Mouse (Mus musculus) heart, adult 11 months (tissue): ENCODE data around the gene Klhl10.

Experiments used
- DNase-seq: peaks from one replicate; pipeline ENCODE4 v3.0.0; 2022

Klhl10 gene

DNA sequence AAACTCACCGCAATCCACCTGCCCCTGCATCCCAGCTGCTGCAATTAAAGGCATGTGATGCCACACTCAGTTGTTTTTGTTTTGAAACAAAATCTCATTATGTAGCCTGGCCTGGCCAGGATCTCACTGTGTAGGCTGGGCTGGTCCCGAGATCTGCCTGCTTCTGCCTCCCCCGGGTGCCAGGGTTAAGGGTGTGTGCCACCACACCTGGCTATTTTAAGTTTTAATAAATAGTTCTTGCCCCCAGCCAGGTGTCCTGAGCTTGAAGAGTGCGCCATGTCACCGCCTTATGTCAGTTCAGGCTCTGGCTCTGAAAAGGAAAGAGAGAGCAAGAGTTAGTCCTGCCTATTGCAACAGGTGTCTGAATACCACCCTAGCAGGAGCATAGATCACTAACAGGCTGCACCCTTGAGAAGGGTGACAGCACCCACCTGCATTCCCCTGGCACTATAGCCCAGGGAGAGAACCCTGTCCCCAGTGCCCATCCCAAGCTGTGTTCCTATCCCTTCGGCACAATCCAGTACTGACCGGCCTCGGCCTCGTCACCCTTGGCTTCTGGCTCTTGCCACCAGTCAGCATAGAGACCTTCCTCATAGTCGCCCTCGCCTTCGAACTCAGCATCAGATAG, 32.8 kb upstream of the Klhl10 start:
- peak; percentile 88 for DNase-seq

DNA sequence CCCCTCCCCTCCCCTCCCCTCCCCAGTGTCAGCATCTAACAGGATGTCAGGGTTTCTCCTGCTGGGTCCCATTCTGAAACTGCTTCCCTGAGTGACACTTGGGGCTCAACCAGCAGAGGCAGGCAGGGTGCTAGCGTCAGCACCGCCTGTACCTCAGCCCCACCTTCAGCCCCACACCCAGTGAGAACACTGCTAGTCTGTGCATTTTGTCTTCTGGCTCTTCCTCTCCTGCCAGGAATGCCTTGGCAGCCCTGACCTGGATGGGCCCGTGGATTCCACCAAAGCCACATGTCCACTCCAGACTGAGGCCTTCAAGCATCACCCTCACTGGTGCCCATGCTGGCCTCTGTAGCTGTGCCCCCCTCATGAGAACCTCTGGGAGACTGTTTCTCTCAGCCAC, 32.0 kb upstream of the Klhl10 start:
- peak; percentile 91 for DNase-seq

DNA sequence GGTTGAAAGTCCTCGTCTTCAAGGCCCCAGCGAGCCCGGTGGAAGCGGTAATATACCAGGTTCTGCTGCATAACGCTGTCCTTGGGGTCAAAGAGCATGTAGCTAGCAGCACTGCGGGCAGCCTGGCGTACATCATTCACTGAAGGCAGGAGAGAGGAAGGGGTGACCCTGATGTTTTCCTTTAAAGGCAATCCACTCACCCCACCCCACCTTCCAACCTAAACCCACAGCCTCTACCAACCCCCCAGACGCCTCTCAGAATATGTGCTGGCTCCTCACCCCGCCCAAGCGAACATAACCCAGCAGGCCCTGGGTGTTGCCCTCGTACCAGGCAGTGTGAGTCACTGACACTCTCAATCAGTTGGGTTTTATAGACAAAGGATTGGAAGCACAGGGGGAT, 30.0 kb upstream of the Klhl10 start:
- DNase-seq: peak; percentile 92

DNA sequence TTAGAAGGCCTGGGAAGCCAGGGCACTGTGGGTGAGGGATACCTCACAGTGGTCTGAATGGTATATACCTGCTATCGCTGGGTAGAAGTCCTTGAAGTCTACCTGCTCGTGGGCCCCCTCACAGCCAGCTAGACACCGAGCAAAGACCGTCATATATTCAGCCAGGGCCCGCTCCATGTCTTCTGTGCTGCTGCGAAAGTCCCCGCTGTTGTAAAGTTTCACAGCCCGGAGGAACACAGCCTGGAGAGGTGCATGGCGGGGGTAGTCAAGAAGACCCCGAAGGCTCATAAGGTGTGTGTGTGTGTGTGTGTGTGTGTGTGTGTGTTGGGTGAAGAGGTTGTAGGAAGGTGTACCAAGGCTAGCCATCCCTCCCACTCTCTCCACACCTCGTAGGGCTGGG, 28.2 kb upstream of the Klhl10 start:
- peak; percentile 93 for DNase-seq

DNA sequence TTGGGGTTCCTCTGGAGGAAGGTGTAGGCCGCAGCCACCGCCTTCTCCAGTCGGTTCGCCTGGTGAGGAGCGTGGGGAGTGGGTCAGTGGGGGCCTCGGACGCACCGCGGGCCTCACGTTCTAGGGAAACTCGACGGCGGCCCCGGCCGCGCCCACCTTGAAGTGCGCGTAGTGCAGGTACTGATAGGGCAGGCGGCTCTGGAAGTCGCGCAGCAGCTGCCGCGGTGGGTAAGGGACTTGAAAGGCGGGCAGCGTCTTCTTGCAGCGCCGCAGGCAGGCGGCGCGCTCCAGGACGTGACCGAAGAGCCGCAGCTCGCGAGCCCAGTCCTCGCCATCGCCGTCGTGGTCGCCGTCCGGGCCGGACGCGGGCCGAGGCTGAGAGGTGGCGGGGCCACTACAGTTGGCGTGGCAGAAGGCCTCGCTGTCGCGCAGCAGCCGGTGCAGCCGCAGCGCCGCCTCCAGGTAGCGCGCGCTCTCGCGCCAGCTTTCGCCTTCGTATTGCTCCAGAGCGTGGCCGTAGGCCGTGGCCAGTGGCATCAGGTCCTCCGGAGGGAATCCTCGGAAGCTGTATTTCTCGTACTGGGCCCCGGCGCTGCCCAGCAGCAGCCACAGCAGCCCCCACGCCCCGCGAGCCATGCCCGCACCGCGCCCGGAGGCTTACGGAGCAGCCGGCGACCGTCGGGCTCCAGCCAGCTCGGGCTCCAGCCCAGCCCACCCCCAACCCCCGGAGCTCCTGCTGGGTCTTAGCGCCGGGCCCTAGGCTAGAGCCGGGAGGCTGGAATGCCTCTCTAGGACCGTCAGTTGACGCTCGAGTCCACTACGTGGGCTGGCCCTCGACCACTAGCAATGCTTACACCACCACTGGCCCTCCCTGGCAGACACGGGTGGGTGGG, 27.4 kb upstream of the Klhl10 start, which contains the start of gene P3h4:
P3h4 (minus strand) TSS at position 816 of the 893 bp plus-strand sequence.
- DNase-seq: peak; percentile 99

DNA sequence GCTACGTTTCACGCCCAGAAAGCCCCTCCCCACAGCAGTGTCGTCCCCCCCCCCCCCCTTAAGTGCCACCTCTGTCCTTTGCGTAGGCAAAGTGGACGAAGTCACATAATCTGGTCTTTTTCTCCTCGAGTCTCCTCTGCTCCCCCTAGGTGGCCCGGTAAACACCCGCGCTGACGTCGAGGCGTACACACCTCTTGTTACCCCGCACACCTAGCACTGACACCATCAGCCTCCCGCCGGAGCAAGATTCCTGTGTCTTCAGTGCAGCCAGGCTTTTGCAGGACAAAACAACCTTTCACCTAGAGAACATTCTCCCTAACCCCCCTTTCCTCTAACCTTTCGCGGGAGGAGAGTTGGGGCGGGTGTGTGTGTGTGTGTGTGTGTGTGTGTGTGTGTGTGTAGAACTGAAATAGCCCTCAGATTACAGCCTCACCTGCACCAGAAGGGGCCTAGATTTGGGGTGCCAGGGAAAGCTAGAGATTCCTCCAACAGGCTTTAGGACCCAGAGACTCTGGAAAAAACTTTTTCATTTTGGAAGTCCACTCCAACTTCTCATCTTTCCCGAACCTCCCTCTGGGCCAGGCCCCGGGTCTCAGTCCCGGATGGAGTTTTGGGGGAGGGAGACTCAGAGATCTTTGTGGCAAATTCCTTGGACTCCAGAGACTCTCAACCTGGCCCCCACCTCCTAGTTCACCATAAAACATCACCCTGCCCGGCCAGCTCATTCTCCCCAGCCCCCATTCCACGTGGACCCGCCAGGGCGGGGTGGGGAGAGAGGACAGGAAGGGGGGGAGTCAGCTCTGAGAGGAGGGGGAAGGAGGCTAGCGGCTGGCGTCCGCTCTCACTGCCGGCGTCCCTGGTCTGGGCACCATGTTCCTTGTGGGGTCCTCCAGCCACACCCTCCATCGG, 26.5 kb upstream of the Klhl10 start, which contains the start of gene Fkbp10:
Fkbp10 (plus strand) TSS at position 784 of the 909 bp plus-strand sequence.
- DNase-seq: peak; percentile 99

DNA sequence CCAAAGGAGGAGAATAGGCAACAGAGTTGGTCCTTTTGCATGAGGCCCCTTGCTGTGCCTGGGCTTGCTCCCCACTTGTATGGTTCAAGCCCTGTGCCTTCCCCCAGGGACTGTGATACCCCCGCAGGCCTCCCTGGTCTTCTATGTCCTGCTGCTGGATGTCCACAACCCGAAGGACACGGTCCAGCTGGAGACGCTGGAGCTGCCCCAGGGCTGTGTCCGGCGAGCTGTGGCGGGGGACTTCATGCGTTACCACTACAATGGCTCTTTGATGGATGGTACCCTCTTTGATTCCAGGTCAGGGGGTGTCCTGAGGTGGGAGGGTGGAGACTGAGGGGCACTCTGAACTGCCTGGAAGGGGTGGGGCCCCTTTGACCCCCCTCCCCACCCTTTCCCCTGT, 20.2 kb upstream of the Klhl10 start:
- DNase-seq: peak; percentile 91

DNA sequence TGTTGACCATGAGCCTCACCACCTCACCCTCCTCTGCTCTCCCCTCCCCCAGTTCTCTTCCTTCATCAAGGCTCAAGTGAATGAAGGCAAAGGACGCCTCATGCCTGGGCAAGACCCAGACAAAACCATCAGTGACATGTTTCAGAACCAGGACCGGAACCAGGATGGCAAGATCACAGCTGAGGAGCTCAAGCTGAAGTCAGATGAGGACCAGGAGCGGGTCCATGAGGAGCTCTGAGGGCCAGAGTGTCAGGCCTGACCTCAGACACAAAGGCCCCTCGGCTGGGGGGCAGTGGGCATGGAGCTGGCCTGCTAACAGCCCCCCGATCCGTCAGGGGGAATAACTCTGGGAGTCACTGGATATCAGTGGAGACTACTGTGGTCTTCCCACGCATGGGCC, 17.9 kb upstream of the Klhl10 start:
- DNase-seq: peak; percentile 91

DNA sequence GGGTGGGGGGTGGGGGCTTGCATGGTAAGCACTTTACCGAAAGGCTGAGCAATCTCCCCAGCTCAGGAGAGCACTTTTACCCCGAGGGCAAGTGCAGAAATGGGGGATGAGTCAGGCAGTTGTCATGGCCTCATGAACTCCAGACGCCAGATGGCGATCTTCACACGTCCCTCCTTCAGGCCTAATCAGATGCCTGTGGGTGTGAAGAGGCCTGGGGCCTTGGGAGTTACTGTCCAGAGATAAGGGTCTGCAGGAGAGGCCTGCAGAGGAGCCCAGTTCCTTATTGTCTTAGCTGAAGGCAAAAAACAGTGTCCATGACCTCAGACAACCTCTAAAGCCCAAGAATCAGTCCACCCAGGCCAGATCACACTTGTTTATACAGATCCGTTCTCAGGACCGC, 15.9 kb upstream of the Klhl10 start:
- DNase-seq: peak; percentile 97

DNA sequence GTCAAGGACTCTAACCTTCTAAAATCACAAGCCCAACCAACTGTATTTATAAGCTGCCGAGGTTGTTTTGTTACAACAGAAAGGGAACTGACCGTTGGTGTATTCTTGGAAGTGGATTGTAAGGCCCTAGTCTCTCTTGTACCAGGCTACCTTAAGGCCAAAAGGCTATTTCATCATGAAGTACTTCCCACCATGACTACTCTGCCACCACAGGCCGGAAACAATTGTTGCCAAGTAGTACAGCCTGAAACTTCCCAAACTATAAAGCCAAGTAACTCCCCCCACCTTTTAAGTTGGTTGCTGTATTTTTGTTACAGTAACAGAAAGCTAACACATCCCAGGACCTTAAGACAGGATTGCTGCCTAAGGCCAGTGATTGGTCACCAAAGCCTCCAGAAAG, 14.9 kb upstream of the Klhl10 start:
- DNase-seq: no peak

DNA sequence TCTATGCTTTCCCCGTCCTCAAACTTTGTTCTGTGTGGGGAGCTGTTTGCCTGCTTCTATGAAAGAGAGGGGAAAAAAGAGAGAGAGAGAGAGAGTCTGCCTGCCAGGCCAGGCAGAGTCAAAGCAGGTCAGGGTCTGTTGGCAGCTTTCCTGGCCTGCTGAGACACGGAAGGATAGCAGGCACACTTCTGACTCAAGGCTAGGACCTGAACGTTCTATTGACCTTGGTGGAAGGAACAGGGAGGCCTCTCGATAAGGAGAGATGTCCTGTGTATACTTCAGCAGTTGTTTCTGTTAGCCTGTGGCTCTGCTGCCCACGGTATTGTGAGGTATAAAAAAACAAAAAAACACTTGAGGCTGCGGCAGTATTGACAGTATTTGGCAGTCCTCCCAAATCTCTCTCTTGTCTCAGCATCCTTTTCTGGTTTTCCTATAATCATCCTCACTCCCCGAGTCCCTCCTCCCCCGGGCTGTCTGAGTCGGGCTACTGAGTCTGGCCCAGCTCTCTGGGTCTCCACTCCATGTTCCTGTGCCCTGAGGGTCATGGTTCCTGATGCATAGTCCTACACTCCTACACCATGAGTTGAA, 13.0 kb upstream of the Klhl10 start:
- peak; percentile 93 for DNase-seq

DNA sequence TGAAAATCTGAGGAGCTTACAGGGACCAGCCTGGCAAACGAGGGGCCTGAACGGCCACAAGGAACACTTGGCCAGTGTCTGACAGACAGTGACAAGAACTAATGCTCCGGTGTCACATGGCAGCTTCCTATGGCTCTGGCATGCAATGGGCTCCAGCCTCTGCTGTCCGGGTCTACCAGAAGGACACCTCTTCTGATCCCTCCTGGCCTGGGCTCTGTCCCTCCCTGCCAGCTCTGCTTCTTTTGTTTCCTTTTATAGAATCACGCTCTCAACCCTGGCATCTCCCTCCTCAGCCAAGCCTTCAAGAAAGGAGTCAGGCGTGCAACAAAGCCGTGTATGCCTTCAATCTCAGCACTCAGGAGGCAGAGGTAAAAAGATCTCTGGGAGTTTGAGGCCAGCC, 11.7 kb upstream of the Klhl10 start:
- peak; percentile 94 for DNase-seq

DNA sequence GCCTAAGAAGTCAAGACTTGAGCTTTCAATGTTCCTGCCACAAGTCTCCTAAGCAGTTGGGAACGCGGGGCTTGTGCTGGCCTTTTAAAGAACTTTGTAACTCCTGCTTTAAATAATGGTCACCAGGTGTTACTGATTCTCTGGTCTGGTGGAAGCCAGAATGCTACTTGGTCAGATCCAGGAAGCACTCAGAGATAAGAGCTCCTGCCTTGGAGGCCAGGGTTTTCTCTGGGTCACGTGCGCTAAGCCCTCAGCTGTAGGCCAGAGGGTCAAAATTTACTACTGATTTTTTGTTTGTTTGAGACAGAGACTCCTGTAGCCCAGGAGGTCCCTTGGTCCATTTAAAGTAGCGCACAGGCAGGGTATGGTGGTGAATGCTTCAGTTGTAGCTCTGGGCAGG, 9.7 kb upstream of the Klhl10 start:
- DNase-seq: no peak

DNA sequence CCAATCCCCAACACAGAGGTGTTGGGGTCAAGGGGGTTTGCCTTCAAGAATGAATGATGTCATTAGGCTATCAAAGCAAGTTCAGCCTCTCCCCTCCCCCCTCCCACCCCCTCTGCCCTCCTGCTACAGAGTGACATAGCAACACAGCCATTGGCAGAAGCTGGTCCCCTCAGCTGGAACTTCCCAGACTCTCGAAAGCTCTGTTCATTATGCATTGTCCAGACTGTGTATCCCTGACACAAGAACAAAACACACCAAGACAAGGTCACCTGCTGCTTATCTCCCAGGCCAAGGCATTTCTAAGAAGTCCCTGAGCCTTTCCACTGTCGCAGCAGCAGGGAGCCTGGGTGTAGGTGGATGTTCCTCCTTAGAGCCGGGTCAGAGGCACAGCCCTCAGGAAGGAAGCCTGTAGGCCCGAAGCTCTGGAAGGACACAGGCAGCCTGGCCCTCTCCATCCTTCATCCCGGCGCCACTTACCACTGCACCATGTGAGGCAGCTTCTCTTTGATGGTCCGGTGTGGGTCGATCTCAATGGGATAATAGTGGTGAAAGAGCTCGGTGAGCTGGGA, 6.0 kb upstream of the Klhl10 start:
- DNase-seq: no peak

DNA sequence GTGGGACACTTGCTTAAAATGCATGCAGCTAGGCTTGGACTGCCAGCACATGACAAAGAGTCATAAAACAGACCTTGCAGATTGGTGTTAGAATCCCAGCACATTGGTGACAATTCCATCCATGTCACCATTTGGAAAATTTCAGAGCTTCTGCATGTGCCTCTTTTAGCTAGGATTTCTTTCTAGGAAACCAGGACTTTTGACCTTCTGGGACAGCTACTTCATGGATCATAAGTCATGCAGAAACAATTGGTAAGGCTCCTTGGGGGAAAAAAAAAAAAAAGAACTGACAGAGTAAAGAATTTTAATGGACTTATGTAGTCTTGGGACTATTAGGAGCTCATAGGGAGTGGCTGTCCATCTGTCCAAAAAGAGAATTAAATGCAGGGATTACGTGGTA, 3.8 kb upstream of the Klhl10 start:
- DNase-seq: no peak

DNA sequence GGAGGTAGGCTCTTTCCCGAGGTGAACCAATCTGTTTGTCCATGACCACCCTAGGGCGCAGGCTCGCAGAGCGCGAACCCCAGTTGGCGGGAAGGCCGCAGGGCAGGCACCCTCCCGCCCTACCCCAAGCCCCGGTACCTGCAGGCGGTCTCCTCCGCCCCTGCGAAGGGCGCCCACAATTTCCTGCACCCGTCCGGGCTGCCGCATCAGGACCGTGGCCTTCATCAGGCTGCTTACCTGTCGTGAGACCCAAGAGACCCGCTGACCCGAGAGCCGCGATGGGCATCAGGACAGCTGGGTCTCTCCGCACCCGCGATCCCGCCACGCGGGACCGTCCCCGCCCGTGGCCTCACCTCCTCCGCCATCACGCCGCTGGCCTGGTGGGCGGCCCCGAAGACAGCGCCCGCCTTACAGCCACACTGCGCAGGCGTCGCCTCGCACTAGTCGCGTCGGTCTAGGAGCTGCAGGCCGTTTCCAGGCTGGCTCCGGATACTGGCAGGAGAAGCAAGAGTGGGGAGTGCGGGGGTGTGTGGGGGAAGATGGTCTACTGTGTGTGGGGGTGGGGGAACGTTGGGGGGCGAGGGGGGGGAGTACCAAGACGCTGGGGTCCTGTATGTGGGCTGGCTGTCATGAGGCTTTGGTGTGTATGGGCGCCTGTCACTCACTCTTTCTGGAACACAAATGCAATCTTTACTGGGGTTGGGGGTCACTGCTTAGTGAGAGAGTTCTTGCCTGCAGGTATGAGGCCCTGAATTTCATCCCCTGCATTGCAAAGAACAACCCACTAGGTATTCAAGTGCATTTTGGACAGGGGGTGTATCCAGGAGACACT, 810 bp upstream of the Klhl10 start:
- DNase-seq: peak; percentile 99

DNA sequence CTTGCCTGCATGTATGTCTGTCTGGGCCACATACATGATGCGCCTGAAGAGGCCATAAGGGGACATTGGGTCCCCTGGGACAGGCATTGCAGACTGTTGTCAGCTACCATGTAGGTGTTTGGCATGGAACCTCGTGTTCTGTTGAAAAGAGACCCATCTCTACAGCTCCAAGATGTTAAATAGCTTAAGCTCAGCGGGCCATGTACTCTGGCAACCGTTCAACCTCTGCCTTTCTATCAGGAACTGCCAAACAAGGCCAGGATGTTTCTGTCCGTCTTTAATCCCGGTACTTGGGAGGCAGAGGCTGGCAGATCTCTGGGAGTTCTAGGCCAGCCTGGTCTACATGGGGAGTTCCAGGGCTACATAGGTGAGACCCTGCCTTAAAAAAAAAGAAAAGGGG, 908 bp downstream of the Klhl10 start:
- DNase-seq: no peak

DNA sequence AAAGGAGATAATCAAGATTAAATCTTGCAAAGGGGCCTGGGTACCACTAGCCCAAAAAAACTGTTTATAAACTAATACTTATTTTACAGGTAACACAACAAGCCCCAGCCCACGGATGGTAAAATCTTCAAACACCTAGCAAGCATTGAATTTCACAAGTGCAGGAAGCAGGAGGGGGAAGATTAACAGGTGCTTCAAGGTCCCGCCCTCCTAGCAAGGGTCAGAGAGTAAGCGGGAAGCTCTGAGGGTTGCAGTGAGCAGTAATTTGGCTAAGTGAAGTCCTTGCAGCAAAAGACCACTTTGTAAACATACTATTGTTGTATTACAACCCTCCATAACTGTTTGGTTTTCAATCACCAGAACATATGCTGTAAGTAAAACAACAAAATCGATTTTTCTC, 15.5 kb downstream of the Klhl10 start:
- no peak for DNase-seq

DNA sequence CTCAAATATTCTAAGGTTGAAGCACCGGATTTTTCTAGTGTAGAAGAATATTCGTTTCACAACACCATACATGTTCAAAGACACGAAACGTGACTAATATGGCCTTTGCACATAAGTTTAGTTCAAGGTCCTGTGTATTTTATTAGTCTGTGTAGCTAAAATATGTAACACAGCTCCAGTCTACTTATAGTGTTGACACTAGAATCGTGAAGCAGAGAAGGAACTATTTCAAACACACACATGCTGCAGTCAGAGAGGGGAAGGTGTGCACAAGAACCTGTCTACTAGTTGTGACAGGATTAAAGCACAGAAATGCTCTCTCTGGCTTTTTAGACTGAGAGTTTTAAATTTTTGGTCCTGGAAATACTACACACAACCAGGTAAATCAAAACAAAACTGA, 16.0 kb downstream of the Klhl10 start:
- no peak for DNase-seq

DNA sequence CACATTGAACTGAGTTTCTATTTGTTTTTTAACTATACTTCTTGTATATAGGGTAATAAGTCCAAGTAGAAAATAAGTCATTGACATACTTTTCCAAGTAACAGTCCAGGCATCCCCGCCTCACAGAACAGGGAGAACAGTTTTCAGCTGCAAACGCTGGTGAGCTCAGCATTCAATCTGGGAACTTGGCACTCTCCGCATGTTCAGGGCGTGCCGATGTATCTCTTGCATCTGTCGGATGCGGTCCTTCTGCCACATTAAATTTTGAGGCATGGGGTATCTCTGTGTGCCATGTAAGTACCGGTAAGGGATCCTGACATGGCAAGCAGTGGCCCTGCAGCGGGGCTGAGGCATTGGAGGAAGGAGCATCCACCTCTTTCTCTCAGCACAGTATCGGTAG, 21.0 kb downstream of the Klhl10 start:
- DNase-seq: no peak

DNA sequence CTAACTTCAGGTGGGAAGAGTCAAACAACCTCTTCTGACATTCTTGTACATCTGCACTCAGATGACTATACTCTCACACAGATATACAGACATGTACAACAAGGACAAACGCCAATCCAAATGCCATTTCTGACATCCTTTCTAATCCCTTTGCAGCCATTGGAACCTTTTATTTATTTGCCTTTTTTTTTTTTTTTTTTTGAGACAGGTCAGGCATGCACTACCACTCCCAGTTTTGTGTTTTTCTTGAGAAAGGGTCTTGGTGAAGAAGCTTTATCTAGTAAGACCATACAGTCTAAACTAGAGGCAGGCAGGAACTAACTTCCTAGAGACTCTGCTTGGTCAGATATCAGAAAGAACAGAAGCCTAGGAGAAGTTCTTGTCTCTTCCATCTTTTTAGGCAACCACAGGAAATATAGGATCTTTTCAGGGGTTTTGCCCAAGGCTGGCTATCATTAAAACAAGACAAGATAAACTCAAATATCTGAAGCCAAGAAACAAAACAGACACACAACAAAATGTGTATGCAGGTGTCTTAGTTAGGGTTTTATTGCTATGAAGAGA, 23.6 kb downstream of the Klhl10 start:
- DNase-seq: no peak
